Mouse (Mus musculus): ENCODE data around the gene Map2k1. TPM values are rescaled to one million over a fixed set of nuclear protein-coding genes. Genes with fewer than 3 reads are reported as not detected.
"Not testable (repeated sequence)": the region's sequence is repeated elsewhere in the genome, so short reads cannot be mapped to it uniquely, and the experiment has no call there.

Map2k1 gene
- total and polyA plus RNA-seq, 3 experiments, result 29.1 to 103 (median 64.3) TPM

GRCm38 (mm10) chr9:64207509-64208084, 45.8 kb downstream of the Map2k1 start:
- DNase-seq, result no peak

GRCm38 (mm10) chr9:64202866-64203265, 50.6 kb downstream of the Map2k1 start:
- no peak for DNase-seq

GRCm38 (mm10) chr9:64202331-64202730, 51.1 kb downstream of the Map2k1 start:
- no peak for DNase-seq

GRCm38 (mm10) chr9:64199897-64200296, 53.5 kb downstream of the Map2k1 start:
- DNase-seq, result no peak

- not testable (repeated sequence) for DNase-seq
These were observed 54.5 kb downstream of the Map2k1 start for GRCm38 (mm10) chr9:64198763-64199418.

- no peak for DNase-seq
These were observed 55.2 kb downstream of the Map2k1 start for GRCm38 (mm10) chr9:64198068-64198762.

- DNase-seq, result no peak
These were observed 55.9 kb downstream of the Map2k1 start for GRCm38 (mm10) chr9:64197524-64197923.

- no peak for DNase-seq
These were observed 57.9 kb downstream of the Map2k1 start for GRCm38 (mm10) chr9:64195554-64195953.

GRCm38 (mm10) chr9:64193879-64194278, 59.6 kb downstream of the Map2k1 start:
- peak; percentile 64 for DNase-seq

- DNase-seq, result no peak
These were observed 69.1 kb downstream of the Map2k1 start for GRCm38 (mm10) chr9:64184166-64184840.

- DNase-seq, result not testable (repeated sequence)
These were observed 70.1 kb downstream of the Map2k1 start for GRCm38 (mm10) chr9:64183295-64183694.

GRCm38 (mm10) chr9:64178974-64179646, 74.3 kb downstream of the Map2k1 start, which contains the start of gene Snapc5:
Gene Snapc5 (plus strand): TSS chr9:64179274.
- peak; percentile 92 for DNase-seq

GRCm38 (mm10) chr9:64178610-64178973, 74.8 kb downstream of the Map2k1 start:
- DNase-seq, result no peak

- DNase-seq, result no peak
These were observed 78.1 kb downstream of the Map2k1 start for GRCm38 (mm10) chr9:64175378-64175777.

- DNase-seq, result no peak
These were observed 78.7 kb downstream of the Map2k1 start for GRCm38 (mm10) chr9:64174766-64175165.

GRCm38 (mm10) chr9:64174341-64174740, 79.1 kb downstream of the Map2k1 start:
- DNase-seq, result no peak

GRCm38 (mm10) chr9:64173666-64174220, 79.7 kb downstream of the Map2k1 start:
- DNase-seq, result no peak

- DNase-seq, result peak; percentile 79
These were observed 80.4 kb downstream of the Map2k1 start, which contains the start of the genes Zwilch and Rpl4 for GRCm38 (mm10) chr9:64172816-64173665. Gene Zwilch (minus strand): TSS chr9:64173104. Gene Rpl4 (plus strand): TSS chr9:64173375.

- no peak for DNase-seq
These were observed 81.2 kb downstream of the Map2k1 start for GRCm38 (mm10) chr9:64172145-64172815.

- DNase-seq, result not testable (repeated sequence)
These were observed 83.5 kb downstream of the Map2k1 start for GRCm38 (mm10) chr9:64169967-64170366.
